Comparison of ENCODE assay signal across 25 mouse cellular contexts in genomic region chr1:43855591-43855990, GRCm38 (mm10). TPM values are rescaled to one million over a fixed set of nuclear protein-coding genes. Genes with fewer than 3 reads are reported as not detected.
DNase-seq lines count a peak whose midpoint lies in the region; ATAC-seq and TF ChIP-seq lines count a peak whose summit lies in the region.
"Had no signal": no experiment of that assay in that cellular context is flagged by ENCODE, and none has a peak within 500 bp of the region (broad histone marks: within the 10 kb centered on the region; RNA-seq: fewer than 3 reads in every experiment).

No protein-coding gene starts in this region.

- no peak overlapping the region for H3K9ac ChIP-seq in kidney, postnatal 0 days (ENCODE audit: low read depth, low read length)
- no peak overlapping the region for H3K9ac ChIP-seq in lung, embryonic 14.5 days
- no peak overlapping the region for H3K9ac ChIP-seq in lung, postnatal 0 days (replicated peaks; ENCODE audit: low read depth)
- H3K9ac ChIP-seq: embryonic facial prominence, embryonic 12.5 days; forebrain, embryonic 13.5 days; forebrain, embryonic 15.5 days; forebrain, postnatal 0 days had no signal

- no peaks in the 10 kb centered on the region for H3K27me3 ChIP-seq in kidney, postnatal 0 days (ENCODE audit: insufficient read depth, low read length)
- no peaks in the 10 kb centered on the region for H3K27me3 ChIP-seq in lung, embryonic 14.5 days (ENCODE audit: insufficient read depth, low read length)
- no peaks in the 10 kb centered on the region for H3K27me3 ChIP-seq in lung, postnatal 0 days (replicated peaks; ENCODE audit: insufficient read depth, low read length)
- H3K27me3 ChIP-seq in embryonic facial prominence, embryonic 10.5 days (replicated peaks; ENCODE audit: low read depth, poor library complexity, severe bottlenecking), result no peaks in the 10 kb centered on the region
- H3K27me3 ChIP-seq: CH12.LX; embryonic facial prominence, embryonic 12.5 days; forebrain, embryonic 13.5 days; forebrain, embryonic 15.5 days had no signal

- no peak overlapping the region for H3K27ac ChIP-seq in kidney, postnatal 0 days
- no peak overlapping the region for H3K27ac ChIP-seq in lung, embryonic 14.5 days (ENCODE audit: low read depth)
- no peak overlapping the region for H3K27ac ChIP-seq in lung, postnatal 0 days (ENCODE audit: low read length)
- no peak overlapping the region for H3K27ac ChIP-seq in embryonic facial prominence, embryonic 10.5 days (replicated peaks)
- H3K27ac ChIP-seq: embryonic facial prominence, embryonic 12.5 days; forebrain, embryonic 13.5 days; forebrain, embryonic 15.5 days had no signal

- no peak for ATAC-seq in kidney, postnatal 0 days (replicated peaks; ENCODE audit: low FRiP score, low read depth)
- ATAC-seq in lung, embryonic 14.5 days (ENCODE audit: insufficient read depth), result no peak
- no peak for ATAC-seq in lung, postnatal 0 days
- ATAC-seq: CD4-positive, CD25-positive, alpha-beta regulatory T cell, adult 4 months; forebrain, embryonic 13.5 days; forebrain, embryonic 15.5 days; forebrain, postnatal 0 days had no signal

- H3K36me3 ChIP-seq in kidney, postnatal 0 days (ENCODE audit: insufficient read depth, low read length), result no peaks in the 10 kb centered on the region
- H3K36me3 ChIP-seq in lung, embryonic 14.5 days (ENCODE audit: insufficient read depth), result no peaks in the 10 kb centered on the region
- no peaks in the 10 kb centered on the region for H3K36me3 ChIP-seq in lung, postnatal 0 days (ENCODE audit: insufficient read depth, low read length)
- H3K36me3 ChIP-seq in embryonic facial prominence, embryonic 10.5 days (replicated peaks), result no peaks in the 10 kb centered on the region
- H3K36me3 ChIP-seq: embryonic facial prominence, embryonic 12.5 days; forebrain, embryonic 15.5 days; G1E had no signal

- no peak for TF ChIP-seq EP300 in lung, postnatal 0 days (IDR thresholded peaks at IDR 0.05)

- H3K4me2 ChIP-seq in kidney, postnatal 0 days (ENCODE audit: low read length), result no peak overlapping the region
- no peak overlapping the region for H3K4me2 ChIP-seq in lung, embryonic 14.5 days
- no peak overlapping the region for H3K4me2 ChIP-seq in lung, postnatal 0 days (replicated peaks; ENCODE audit: low read depth, low read length)
- H3K4me2 ChIP-seq: embryonic facial prominence, embryonic 12.5 days; forebrain, embryonic 13.5 days; forebrain, embryonic 15.5 days had no signal

- no peak overlapping the region for H3K4me3 ChIP-seq in kidney, postnatal 0 days (replicated peaks; ENCODE audit: low read depth, low read length)
- H3K4me3 ChIP-seq in lung, embryonic 14.5 days (ENCODE audit: low read depth, low read length), result no peak overlapping the region
- H3K4me3 ChIP-seq in lung, postnatal 0 days (ENCODE audit: low read depth, low read length), result no peak overlapping the region
- H3K4me3 ChIP-seq in embryonic facial prominence, embryonic 10.5 days, result no peak overlapping the region
- H3K4me3 ChIP-seq: embryonic facial prominence, embryonic 12.5 days; forebrain, embryonic 13.5 days; forebrain, embryonic 15.5 days had no signal

- H3K9me3 ChIP-seq in kidney, postnatal 0 days (replicated peaks; ENCODE audit: low read length), result no peaks in the 10 kb centered on the region
- H3K9me3 ChIP-seq in lung, embryonic 14.5 days (ENCODE audit: low read depth, low read length), result no peaks in the 10 kb centered on the region
- H3K9me3 ChIP-seq in lung, postnatal 0 days (ENCODE audit: low read length), result no peaks in the 10 kb centered on the region
- H3K9me3 ChIP-seq in embryonic facial prominence, embryonic 10.5 days, result no peaks in the 10 kb centered on the region
- H3K9me3 ChIP-seq: embryonic facial prominence, embryonic 12.5 days; forebrain, embryonic 13.5 days; forebrain, embryonic 15.5 days; G1E had no signal

- no peak for TF ChIP-seq CTCF in kidney, postnatal 0 days (IDR thresholded peaks at IDR 0.05; ENCODE audit: low read depth)
- TF ChIP-seq CTCF in lung, embryonic 14.5 days (IDR thresholded peaks at IDR 0.05; ENCODE audit: low read depth), result no peak
- TF ChIP-seq CTCF in lung, postnatal 0 days (IDR thresholded peaks at IDR 0.05), result no peak

- DNase-seq in kidney, postnatal 0 days (ENCODE audit: low spot score), result peak; percentile 30
- no peak for DNase-seq in kidney, adult 18-20 months
- peak; percentile 80 for DNase-seq in lung, embryonic 14.5 days
- no peak for DNase-seq in lung, postnatal 25 days (ENCODE audit: low spot score)
- peak; percentile 57 for DNase-seq in lung, postnatal 0 days (ENCODE audit: low spot score)
- DNase-seq in lung, postnatal 14 days, result no peak
- DNase-seq in embryonic facial prominence, embryonic 10.5 days (ENCODE audit: low spot score), result no peak
- DNase-seq: adrenal gland, adult 2 months; adrenal gland, postnatal 10 days; adrenal gland, postnatal 25 days; B cell, adult 2 months; cerebellum, adult 11 months; cerebellum, adult 18-20 months; cerebellum, adult 8-10 months; cerebellum, adult 9-11 months; cerebellum, postnatal 14 days; cerebellum, postnatal 36 days; embryo, embryonic 11 days; forebrain, postnatal 0 days had no signal

- 67% methylated on average over 1 of the region's 1 CpGs for WGBS in kidney, postnatal 0 days
- 38% methylated on average over 1 of the region's 1 CpGs for WGBS in lung, embryonic 14.5 days
- 19% methylated on average over 1 of the region's 1 CpGs for WGBS in lung, postnatal 0 days
- WGBS in embryonic facial prominence, embryonic 10.5 days, result 83% methylated on average over 1 of the region's 1 CpGs

- H3K4me1 ChIP-seq in kidney, postnatal 0 days (replicated peaks; ENCODE audit: insufficient read depth, low read length), result no peaks in the 10 kb centered on the region
- H3K4me1 ChIP-seq in lung, embryonic 14.5 days (ENCODE audit: insufficient read depth), result no peaks in the 10 kb centered on the region
- H3K4me1 ChIP-seq in lung, postnatal 0 days (ENCODE audit: insufficient read depth, low read depth, low read length), result no peaks in the 10 kb centered on the region
- no peaks in the 10 kb centered on the region for H3K4me1 ChIP-seq in embryonic facial prominence, embryonic 10.5 days
- H3K4me1 ChIP-seq: embryonic facial prominence, embryonic 12.5 days; forebrain, embryonic 13.5 days; forebrain, embryonic 15.5 days had no signal

RNA-seq across cellular contexts. Expression of gene Uxs1, which starts 28.0 kb away (rescaled TPM):
- polyA plus RNA-seq in kidney, postnatal 0 days (2015; fragmentation: Nextera tagmentation; extraction: Ambion mirVana), result 27.3 and 28.5 TPM in 2 replicates
- polyA plus RNA-seq in lung, embryonic 14.5 days (2014; fragmentation: Nextera tagmentation; extraction: Ambion mirVana), result 32.3 and 32.4 TPM in 2 replicates
- polyA plus RNA-seq in lung, postnatal 0 days (2015; fragmentation: Nextera tagmentation; extraction: Ambion mirVana), result 17.7 and 18.5 TPM in 2 replicates
- polyA plus RNA-seq in embryonic facial prominence, embryonic 10.5 days (2016; fragmentation: Nextera tagmentation; extraction: Ambion mirVana), result 20.1 and 20.6 TPM in 2 replicates

Comparison
In these comparisons a context has a peak if more than half of its experiments do, and no peak if none do; other contexts are left out.
1. DNase-seq: peak in kidney, postnatal 0 days (single experiment), lung, embryonic 14.5 days (single experiment) and lung, postnatal 0 days (single experiment); none in kidney, adult 18-20 months (single experiment), lung, postnatal 25 days (single experiment), lung, postnatal 14 days (single experiment) and embryonic facial prominence, embryonic 10.5 days (single experiment).